Mouse (Mus musculus): ENCODE results near the gene Rab27a. TPM values are rescaled to one million over a fixed set of nuclear protein-coding genes. Genes with fewer than 3 reads are reported as not detected.

Gene Rab27a
- total RNA-seq (2022) = 10 to 100 TPM; 17.1 to 18.2 (median 17.9) TPM

GRCm38 (mm10) chr9:73044146-73045079 lies at the start of gene Rab27a:
Rab27a (plus strand) TSS chr9:73044854.
- peak; percentile 64 to 82 for DNase-seq (ENCODE audit: low spot score in 2 of 2)

DNA sequence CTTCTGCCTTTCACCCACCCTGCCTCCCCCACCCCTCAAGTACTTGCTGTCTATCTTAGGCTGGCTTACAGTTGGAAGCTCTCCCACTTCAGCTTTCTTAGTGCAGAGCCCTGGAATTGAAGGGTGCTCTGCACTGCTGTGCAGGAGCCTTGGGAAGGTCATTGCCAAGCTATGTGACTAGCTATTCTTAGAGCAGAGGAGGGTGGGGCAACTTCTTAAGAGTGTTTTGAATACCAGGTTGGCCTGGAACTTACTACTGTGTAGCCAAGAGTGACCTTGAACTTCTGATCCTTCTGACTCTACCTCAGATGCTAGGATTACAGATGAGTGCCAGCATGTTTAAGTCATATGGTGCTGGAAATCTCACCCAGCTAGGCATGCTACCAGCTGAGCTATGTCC lies 48.5 kb upstream of the Rab27a start:
- DNase-seq (ENCODE audit: low spot score in 2 of 2) = no peak

GRCm38 (mm10) chr9:72996806-72997205 lies 47.8 kb upstream of the Rab27a start:
- no peak for DNase-seq (ENCODE audit: low spot score in 2 of 2)

DNA sequence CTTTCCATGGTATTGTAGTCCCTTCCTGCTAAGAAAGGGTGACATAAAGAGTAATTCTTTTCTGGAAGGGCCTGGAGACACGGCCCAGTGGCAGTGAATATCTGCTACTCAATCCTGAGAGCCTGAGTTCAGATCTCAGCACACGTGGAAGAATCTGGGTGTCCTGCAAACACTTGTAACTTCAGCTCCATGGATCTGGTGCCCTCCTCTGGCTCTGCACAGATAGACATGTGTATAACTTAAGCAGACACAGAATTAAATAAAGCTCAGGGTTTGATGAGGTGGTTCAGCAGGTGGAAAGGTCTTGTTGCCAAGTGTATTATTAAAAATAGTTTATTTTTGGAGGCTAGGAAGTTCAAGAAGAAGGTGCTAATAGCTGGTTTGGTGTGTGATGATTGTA lies 44.2 kb upstream of the Rab27a start:
- no peak for DNase-seq (ENCODE audit: low spot score in 2 of 2)

DNA sequence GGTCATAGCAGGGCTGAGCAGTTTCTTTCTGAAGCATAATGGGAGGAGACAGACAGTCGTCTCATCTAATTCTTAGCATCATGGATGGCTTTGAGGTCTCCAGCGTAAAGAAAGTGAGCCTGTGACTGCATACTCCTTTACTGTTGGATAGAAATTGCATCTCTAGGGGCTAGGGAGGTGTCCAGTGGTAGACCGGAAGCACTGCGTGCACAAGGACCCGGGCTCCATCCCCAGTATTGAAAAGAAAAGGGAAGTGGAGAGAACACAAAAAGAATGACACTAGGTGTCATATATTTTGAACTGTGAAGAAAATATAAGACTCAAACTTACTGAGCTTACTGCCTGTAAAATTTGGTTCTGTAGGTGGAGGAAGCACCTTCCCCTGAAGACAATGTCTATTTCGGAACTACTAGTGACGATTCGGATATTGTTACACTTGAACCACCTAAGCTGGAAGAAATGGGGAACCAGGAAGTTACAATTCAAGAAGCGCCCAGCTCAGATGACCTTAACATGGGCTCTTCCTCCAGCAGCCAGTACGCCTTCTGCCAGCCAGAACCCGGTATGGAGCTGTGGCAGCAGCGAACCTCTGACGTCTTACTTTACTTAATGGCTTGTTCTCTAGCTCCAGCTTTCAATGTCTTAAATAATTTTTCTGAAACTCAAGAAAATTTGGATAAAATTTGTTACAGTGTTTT lies 43.2 kb upstream of the Rab27a start:
- DNase-seq (ENCODE audit: low spot score in 2 of 2) = no peak

- no peak for DNase-seq (ENCODE audit: low spot score in 2 of 2)
Observed at GRCm38 (mm10) chr9:73002177-73002576, 42.5 kb upstream of the Rab27a start.

DNA sequence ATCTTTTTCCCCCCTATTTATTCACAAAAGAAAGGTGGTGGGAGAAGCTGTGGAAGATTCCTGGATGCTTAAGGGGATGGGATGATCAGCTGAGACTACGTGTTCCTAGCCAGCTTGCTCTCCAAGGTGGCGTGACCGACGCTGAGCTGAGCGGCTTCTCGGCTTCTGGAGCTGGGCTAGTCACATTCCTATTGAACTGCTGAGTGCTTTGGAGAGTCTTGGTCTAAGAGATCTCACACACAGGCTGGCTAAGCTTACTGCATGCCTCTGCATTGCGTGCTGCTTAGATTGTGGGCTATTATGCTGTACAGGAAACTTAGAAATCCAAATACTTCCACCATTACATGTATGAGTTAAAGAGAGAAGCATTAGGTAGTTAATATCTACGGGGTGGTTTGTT lies 40.6 kb upstream of the Rab27a start:
- no peak for DNase-seq (ENCODE audit: low spot score in 2 of 2)

DNA sequence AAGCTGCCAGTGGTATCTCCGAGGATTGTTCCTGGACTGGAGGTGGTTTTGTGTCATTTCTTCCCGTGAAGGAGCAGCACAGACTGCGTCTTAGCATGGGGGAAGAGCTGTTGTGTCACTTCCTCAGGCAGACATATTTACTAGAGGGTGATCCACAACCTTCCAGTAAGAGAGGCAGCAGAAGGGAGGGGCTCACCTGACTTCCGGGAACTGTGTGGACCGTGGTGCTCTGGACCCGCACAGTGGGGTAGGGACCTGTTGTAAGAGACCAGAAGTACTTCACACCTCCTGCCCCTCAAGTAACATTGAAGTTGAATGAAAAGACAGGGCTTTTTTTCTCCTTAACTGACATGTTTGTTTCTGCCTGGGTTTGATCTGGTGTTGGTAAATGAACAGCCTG lies 39.5 kb upstream of the Rab27a start:
- DNase-seq (ENCODE audit: low spot score in 2 of 2) = no peak

GRCm38 (mm10) chr9:73006175-73006574 lies 38.5 kb upstream of the Rab27a start:
- no peak for DNase-seq (ENCODE audit: low spot score in 2 of 2)

DNA sequence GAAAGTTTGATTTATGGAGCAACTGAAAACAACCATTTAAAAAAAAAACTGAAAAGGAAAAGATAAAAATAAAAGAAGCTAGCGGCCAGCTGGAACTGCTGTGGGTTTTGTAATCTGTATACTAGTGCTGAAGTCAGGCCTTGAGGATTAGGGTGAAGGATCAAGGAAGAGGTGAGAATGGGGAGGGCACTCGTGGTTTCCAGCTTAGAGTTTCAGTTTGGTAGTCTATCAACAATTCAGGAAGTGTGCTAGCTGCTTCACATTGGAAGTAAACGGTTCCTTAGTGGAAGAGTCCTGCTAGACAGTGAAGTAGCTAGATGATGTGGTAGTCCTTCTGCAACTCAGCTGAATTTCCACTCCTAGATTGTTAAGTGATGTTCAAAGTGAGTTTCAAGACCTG lies 36.3 kb upstream of the Rab27a start:
- no peak for DNase-seq (ENCODE audit: low spot score in 2 of 2)

- no peak for DNase-seq (ENCODE audit: low spot score in 2 of 2)
Observed at GRCm38 (mm10) chr9:73012629-73013028, 32.0 kb upstream of the Rab27a start.

GRCm38 (mm10) chr9:73014724-73015123 lies 29.9 kb upstream of the Rab27a start:
- peak; percentile 26 to 33 for DNase-seq (ENCODE audit: low spot score in 2 of 2)

DNA sequence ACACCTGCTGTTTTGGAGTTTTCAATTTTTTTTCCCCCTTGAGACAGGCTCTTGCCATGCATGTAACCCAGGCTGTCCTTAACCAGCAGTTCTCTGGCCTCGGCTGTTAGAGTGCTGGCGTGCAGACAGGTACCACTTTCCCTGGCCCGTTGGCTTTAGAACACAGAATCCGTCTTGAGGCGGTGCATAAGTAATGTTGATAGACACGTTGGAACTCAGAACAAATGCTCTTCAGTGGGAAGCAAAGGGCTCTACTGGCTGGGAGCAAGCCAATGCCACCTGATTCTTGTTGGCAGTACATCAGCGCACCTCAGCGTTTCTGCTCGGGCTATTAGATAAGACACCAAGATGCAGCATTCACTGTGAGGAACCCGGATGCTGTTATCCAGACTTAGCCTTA lies 24.8 kb upstream of the Rab27a start:
- no peak for DNase-seq (ENCODE audit: low spot score in 2 of 2)

DNA sequence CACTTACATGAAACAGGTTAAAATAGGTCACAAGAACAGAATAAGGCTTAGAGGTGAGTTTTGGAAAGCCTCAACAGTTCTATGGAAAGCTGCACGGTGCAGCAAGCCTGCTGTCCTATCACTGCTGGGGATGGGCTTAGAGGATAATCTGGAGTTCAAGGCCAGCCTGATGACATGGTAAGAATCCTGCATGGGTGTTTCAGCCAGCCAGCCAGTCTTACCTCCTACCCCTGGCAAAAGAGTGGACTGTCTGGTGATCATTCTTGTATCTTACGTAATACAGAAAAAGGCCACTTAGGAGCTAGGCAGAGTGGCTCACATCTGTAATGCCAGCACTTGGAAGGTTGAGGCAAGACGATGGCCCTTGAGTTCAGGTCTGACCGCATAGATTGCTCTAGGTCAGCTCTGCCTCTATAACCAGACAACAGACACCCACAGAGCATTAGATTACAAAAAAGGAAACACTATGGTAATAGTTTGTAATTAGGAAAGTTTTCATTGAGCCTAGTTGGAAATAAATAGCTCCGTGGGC lies 24.0 kb upstream of the Rab27a start:
- DNase-seq (ENCODE audit: low spot score in 2 of 2) = no peak

DNA sequence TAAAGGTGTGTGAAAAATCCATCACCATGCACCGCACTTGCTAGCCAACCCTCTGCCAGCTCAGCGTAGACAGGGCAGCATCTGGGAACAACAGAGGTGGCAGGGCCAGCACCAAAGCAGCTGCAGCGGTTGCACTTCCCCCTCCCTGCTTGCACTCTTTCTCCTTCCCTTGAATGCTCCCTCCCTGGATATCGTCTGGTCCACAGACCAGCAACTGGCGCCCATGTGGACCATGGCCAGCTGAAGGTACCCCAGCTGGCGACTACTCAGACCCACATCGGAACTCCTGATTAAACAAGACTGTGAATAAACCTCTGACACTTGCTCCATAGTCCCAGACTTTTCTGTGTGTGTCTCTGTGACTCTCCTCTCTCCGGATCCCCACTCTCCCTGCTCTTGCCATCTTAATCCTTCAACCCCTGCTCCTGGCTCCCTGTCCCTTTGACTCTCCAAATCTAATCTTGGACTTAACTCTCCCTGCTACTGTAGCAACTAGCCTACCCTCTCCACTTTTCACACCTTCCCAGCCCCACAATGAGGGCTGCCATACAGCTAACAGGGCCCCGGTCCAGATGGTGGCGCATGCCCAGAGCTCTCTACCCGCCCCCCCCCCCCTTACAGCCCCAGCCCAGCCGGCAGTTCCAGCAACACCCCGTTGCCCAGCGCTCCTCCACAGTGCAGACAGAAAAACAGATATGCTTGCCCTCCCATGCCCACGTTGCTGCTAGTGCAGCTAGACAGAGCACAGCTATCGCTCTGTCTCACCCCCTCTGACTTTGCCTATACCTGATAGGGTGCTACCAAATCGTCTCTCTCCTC lies 18.6 kb upstream of the Rab27a start:
- no peak for DNase-seq (ENCODE audit: low spot score in 2 of 2)

- no peak for DNase-seq (ENCODE audit: low spot score in 2 of 2)
Observed at GRCm38 (mm10) chr9:73030443-73030842, 14.2 kb upstream of the Rab27a start.

DNA sequence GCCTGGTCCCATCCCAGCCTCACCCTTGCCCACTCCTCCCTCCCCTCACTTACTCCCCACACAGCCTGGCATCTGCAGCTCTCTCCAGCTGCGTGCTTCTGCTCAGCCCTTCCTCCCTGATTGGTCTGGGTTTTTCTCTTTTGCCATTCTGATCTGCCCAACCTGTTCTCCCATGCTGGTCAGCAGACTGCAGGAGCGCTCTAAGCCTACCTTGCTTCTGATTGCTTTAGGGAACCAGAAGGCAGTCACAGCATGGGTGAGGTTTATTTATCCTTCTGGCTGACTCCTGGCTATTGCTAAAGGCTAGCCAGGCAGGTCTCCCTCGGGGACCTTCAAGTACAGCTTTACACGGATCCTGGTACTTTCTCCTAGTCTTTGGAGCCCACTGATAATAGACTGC lies 13.2 kb upstream of the Rab27a start:
- no peak for DNase-seq (ENCODE audit: low spot score in 2 of 2)

- no peak for DNase-seq (ENCODE audit: low spot score in 2 of 2)
Observed at GRCm38 (mm10) chr9:73033406-73033805, 11.2 kb upstream of the Rab27a start.

- peak; percentile 88 to 92 for DNase-seq (ENCODE audit: low spot score in 2 of 2)
Observed at GRCm38 (mm10) chr9:73039222-73039945, 5.3 kb upstream of the Rab27a start.

DNA sequence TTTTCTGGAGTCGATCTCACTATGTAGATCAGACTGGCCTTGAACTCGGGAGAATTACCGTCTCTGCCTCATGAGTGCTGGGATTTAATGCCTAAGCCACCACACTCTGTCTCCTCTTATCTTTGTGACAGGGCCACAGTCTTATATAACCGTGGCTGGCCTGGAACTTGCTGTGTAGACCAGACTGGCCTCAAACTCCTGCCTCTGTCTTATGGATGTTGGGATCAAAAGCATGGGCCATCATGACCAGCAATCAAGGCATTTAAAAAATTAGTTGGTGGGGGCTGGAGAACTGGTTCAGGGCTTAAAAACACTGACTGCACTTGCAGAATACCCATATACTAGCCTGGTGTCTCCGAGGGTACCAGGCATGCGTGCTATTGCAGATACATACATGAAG lies 4.6 kb upstream of the Rab27a start, which contains the start of gene Pigb:
Gene Pigb (minus strand): TSS at position 299 of the 400 bp plus-strand sequence.
- no peak for DNase-seq (ENCODE audit: low spot score in 2 of 2)

DNA sequence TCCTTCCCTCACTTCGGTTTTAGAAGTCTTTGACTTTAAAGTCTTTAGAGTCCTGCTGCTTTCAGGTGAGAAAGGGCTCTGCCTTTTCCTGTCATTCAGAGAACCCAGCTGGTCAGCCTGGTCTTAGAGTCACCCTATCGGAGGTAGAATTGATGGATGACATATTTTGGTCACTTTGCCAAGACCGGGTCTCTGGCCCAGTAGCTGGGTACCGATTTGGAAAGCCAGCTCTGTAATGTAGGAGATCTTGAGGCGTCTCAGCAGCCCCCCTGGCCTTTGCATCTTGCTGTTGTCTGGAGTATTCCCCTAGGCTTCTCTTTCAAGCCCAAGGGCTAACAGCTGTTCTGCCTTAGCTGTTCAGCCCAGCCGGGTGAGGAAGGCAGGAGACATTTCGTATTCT lies 550 bp downstream of the Rab27a start:
- DNase-seq (ENCODE audit: low spot score in 2 of 2) = no peak

All from layer of hippocampus, adult 8-10 months (tissue).